Mouse (Mus musculus) heart, embryonic 16.5 days (tissue): ENCODE results near the gene 4930402H24Rik. TPM values are rescaled to one million over a fixed set of nuclear protein-coding genes. Genes with fewer than 3 reads are reported as not detected.

Experiments used
- ATAC-seq: fragments of 200-750 bp; cut with Nextera tagmentation; replicated peaks from 2 replicates; pipeline ENCODE4 v1.8.0; 2017; ENCODE audit warnings: moderate number of reproducible peaks; ENCODE audit not compliant: insufficient read depth, low FRiP score; ENCODE audit errors: extremely low read depth
- H3K27ac ChIP-seq: fragments of 300-500 bp; sonication (generic); 2 replicates; pipeline ENCODE4 v1.5.1; 2014; ENCODE audit warnings: mild to moderate bottlenecking, low read length, control low read depth, moderate library complexity
- H3K27me3 ChIP-seq: fragments of 300-500 bp; sonication (generic); 2 replicates; pipeline ENCODE4 v1.6.1; 2014; ENCODE audit warnings: low read length, mixed read lengths; ENCODE audit not compliant: control insufficient read depth, insufficient read depth
- H3K36me3 ChIP-seq: fragments of 300-500 bp; sonication (generic); 2 replicates; pipeline ENCODE4 v1.6.1; 2014; ENCODE audit not compliant: control insufficient read depth, insufficient read depth
- H3K4me1 ChIP-seq: fragments of 300-500 bp; sonication (generic); 2 replicates; pipeline ENCODE4 v1.6.1; 2014; ENCODE audit warnings: low read length, mixed read lengths; ENCODE audit not compliant: control insufficient read depth, insufficient read depth
- H3K4me2 ChIP-seq: fragments of 300-500 bp; sonication (generic); 2 replicates; pipeline ENCODE4 v1.6.1; 2014; ENCODE audit warnings: low read depth, mild to moderate bottlenecking, control low read depth, low read length
- H3K4me3 ChIP-seq: fragments of 300-500 bp; sonication (generic); 2 replicates; pipeline ENCODE4 v1.5.1; 2014; ENCODE audit warnings: mild to moderate bottlenecking, control low read depth, low read length
- H3K9ac ChIP-seq: fragments of 300-500 bp; sonication (generic); 2 replicates; pipeline ENCODE4 v1.6.1; 2014; ENCODE audit warnings: low read length, control low read depth
- H3K9me3 ChIP-seq: fragments of 300-500 bp; sonication (generic); replicated peaks from 2 replicates; pipeline ENCODE4 v1.6.1; 2016; ENCODE audit warnings: low read length; ENCODE audit not compliant: control insufficient read depth
- WGBS: fragments of 180-500 bp; shearing (Covaris S2); extraction: QIAGEN DNeasy Blood & Tissue Kit; methylation state at CpG from one replicate; pipeline ENCODE4 v1.1.7; 2014; 5-methylcytosine and 5-hydroxymethylcytosine counted together
- polyA plus RNA-seq: library from polyadenylated mRNA; unstranded; fragments of >200 nt; fragmentation: Nextera tagmentation; extraction: Ambion mirVana; gene quantifications from 2 replicates; pipeline ENCODE4 v1.2.1, GENCODE M21; 2015

The 4930402H24Rik gene
- polyA plus RNA-seq, 1 experiment from 2014 or later: 51.5 TPM

DNA sequence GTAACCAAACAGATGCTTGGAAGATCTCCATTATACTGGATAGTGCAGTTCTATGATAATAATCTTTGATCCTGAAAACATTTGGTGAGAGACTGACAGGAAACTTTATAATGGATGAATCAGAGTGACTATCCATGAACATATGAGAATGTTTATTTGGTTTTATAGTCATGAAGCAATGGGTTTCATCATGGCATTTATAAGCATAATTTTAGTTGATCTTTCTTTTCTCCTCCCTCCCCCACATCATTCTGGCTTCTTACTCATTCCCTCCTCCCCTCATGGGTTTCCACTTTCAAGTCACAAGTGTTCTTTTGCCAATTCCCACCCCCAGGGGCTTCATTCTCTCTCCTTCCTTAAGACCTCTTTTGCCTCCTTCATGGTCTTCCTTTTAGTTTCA, 19.2 kb downstream of the 4930402H24Rik start:
- H3K27ac ChIP-seq: no peak overlapping the region
- no peaks in the 10 kb centered on the region for H3K9me3 ChIP-seq
- no peak overlapping the region for H3K4me2 ChIP-seq
- no peak overlapping the region for H3K9ac ChIP-seq
- H3K4me3 ChIP-seq: no peak overlapping the region
- ATAC-seq: no peak
- no peaks in the 10 kb centered on the region for H3K4me1 ChIP-seq
- 0 out of 2 replicates have a peak, but pooled peaks cover 4% of the 10 kb centered on the region for H3K36me3 ChIP-seq
- H3K27me3 ChIP-seq: no peaks in the 10 kb centered on the region

DNA sequence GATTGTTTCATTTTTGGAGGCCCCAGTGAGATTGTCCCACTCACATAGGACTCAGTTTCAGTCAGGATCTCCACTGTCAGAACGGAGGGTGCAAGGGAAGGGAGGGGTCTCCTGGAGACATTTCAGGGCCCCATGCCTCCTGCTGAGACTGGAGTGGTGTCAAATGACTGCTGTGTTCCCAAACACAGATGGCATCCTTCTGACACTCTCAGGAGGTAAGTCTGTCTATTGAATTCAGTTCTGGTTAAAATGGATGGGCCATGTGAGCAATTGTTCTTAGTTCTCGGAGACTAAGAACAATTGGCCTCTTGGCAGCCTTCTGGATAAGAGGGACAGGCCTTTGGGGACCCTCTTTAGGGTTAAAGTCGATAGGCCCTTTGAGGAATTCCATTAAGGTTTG, 28.8 kb downstream of the 4930402H24Rik start:
- H3K4me1 ChIP-seq: no peaks in the 10 kb centered on the region
- H3K27me3 ChIP-seq: no peaks in the 10 kb centered on the region
- no peaks in the 10 kb centered on the region for H3K9me3 ChIP-seq
- no peak for ATAC-seq
- 56% methylated on average over 3 of the region's 3 CpGs for WGBS
- H3K4me2 ChIP-seq: no peak overlapping the region
- H3K4me3 ChIP-seq: no peak overlapping the region
- H3K27ac ChIP-seq: no peak overlapping the region
- H3K9ac ChIP-seq: no peak overlapping the region
- H3K36me3 ChIP-seq: 0 out of 2 replicates have a peak, but pooled peaks cover 2% of the 10 kb centered on the region

DNA sequence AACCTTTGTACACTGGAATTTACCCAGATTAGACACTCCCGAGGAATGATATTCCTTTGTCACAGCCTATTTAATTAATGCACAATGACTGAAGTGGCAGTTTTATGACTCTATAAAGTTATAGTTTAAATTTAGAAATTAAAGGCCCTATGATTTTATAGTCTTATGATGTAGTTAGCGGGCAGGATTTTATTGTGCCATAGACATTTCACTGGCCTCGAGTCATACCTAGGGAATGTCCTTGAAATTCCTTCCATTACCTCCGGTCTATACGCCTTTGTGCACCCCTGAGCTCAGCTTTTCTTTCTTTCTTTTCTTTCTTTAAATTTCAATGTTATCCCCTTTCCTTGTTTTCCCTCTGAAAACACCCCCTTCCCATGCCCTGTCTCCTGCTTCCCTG, 35.3 kb downstream of the 4930402H24Rik start:
- no peaks in the 10 kb centered on the region for H3K4me1 ChIP-seq
- no peaks in the 10 kb centered on the region for H3K27me3 ChIP-seq
- H3K27ac ChIP-seq: no peak overlapping the region
- no peaks in the 10 kb centered on the region for H3K36me3 ChIP-seq
- H3K4me3 ChIP-seq: no peak overlapping the region
- no peak for ATAC-seq
- 89% methylated on average over 5 of the region's 5 CpGs for WGBS
- no peak overlapping the region for H3K4me2 ChIP-seq
- H3K9me3 ChIP-seq: no peaks in the 10 kb centered on the region
- no peak overlapping the region for H3K9ac ChIP-seq

DNA sequence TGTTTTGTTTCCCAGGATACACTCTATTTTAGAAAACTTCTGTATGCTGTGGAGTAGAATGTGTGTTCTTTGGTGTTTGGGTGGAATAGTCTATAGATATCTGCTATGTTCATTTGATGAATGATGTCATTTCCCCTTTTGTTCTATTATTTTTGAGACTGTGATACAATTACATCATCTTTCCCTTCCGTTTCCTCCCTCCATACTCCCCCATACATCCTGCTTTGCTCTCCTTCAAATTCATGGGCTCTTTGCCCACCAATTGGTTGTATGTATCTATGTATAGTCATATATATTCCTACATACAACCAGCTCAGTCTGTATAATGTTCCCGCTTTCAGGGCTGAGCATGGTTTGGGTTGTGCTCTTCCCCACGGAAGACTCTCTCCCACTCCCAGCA, 44.1 kb downstream of the 4930402H24Rik start:
- peak; percentile 45 for ATAC-seq
- Histone ChIP-seq H3K9ac (no peak overlapping the region), H3K4me3 (no peak overlapping the region), H3K27me3 (no peaks in the 10 kb centered on the region), H3K9me3 (no peaks in the 10 kb centered on the region), H3K4me2 (no peak overlapping the region), H3K4me1 (no peaks in the 10 kb centered on the region), H3K36me3 (no peaks in the 10 kb centered on the region), H3K27ac (peak overlapping the region; percentile 33)
- 73% methylated on average over 3 of the region's 3 CpGs for WGBS

DNA sequence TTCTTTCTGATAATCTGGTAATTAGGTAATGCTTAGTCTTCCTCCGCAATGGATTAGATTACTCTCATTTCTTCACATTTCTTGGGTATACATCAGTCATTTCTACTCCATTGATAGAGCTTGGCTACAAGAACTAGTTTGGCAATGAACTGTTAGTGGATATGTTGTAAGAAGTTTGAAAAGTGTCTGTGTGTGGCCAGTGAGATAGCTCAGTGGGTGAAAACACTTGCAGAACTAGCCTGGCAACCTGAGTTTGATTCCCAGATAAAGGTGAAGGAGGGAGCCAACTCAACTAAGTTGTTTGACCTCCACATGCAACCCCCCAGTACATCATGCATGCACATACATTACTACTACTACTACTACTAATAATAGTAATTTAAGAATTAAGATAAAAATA, 53.2 kb downstream of the 4930402H24Rik start:
- H3K27me3 ChIP-seq: no peaks in the 10 kb centered on the region
- H3K36me3 ChIP-seq: no peaks in the 10 kb centered on the region
- H3K4me2 ChIP-seq: no peak overlapping the region
- H3K4me1 ChIP-seq: 0 out of 2 replicates have a peak, but pooled peaks cover 5% of the 10 kb centered on the region
- H3K9me3 ChIP-seq: no peaks in the 10 kb centered on the region
- WGBS: 87% methylated on average over 1 of the region's 1 CpGs
- H3K4me3 ChIP-seq: no peak overlapping the region
- no peak for ATAC-seq
- H3K27ac ChIP-seq: no peak overlapping the region
- H3K9ac ChIP-seq: no peak overlapping the region

DNA sequence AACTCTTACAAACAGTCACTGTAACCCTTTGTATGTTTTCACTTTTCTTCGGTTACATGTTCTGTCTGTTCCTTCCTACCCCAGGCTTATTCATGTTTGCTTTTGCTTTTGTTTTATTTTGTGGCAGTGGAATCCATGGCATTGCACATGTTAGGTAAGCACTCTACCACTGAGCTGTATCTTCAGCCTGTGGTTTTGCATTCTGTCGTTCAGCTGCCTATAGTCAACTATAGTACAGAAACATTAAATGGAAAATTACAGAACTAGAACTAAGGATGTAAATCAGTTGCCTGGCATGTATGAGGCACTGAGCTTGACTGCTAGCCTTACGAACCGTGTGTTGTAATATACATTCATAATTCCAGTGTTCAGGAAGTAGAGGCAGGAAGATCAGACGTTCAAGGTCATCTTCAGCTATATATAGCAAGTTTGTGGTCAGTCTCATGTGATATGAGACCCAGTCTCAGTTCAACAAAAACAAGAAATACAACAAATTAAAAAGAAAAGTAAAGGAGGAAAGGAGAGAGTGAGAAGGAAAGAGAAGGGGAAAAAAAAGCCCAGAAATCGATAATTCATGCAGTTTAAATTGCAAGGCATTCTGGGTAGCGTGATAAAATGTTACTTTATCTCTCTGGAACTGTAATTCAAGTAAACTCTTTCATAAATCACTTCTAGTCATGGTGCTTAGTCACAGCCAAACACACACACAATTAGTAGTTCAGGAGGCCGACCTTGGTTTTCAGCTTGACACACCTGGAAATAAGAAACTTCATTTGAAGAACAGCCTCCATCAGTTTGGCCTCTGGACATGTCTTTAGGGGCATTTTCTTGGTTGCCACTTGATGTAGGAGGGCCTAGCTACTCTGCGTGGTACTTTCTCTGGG, 54.6 kb downstream of the 4930402H24Rik start:
- Histone ChIP-seq H3K4me3 (no peak overlapping the region), H3K4me1 (0 out of 2 replicates have a peak, but pooled peaks cover 5% of the 10 kb centered on the region), H3K27ac (no peak overlapping the region), H3K27me3 (no peaks in the 10 kb centered on the region), H3K9ac (no peak overlapping the region), H3K36me3 (no peaks in the 10 kb centered on the region), H3K9me3 (no peaks in the 10 kb centered on the region), H3K4me2 (no peak overlapping the region)
- ATAC-seq: no peak
- WGBS: 71% methylated on average over 9 of the region's 9 CpGs

DNA sequence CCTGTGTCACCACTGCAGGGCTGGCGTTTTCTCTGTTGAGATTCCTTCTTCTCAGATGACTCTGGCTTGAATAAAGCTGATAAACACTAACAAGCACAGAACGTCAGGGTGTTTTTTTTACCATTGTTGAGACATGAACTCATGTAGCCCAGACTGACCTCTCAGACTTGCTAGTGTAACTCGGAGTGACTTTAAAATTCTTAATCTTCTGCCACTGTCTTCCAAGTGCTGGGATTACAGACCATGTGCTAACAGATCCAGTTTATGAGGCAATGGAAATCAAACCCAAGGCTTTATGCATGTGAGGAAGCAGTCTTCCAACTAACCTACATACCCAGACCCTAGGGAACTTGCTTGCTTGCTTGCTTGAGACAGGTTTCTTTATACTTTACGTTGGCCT, 56.5 kb downstream of the 4930402H24Rik start:
- Histone ChIP-seq H3K27ac (no peak overlapping the region), H3K9me3 (no peaks in the 10 kb centered on the region), H3K36me3 (no peaks in the 10 kb centered on the region), H3K4me1 (0 out of 2 replicates have a peak, but pooled peaks cover 6% of the 10 kb centered on the region), H3K27me3 (no peaks in the 10 kb centered on the region), H3K9ac (no peak overlapping the region), H3K4me2 (no peak overlapping the region), H3K4me3 (no peak overlapping the region)
- no peak for ATAC-seq
- WGBS: 55% methylated on average over 4 of the region's 4 CpGs

DNA sequence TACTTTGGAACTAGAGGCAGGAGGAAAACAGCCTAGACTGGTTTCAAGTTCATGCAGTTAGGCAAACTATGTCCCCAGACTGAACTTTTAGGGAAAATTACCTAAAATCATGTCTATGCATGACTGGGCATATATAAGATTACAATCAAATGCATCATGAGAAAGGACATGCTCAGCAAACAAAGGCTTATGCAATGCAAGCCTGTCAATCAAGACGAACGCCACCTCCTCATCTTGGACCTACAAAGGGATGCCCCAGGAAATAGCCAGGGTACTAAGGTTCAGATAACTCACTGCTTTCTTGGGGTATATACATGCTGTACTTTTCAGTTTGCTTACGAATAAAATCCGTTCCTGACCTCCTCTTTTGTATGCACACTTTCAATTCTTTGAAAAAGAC, 57.9 kb downstream of the 4930402H24Rik start:
- Histone ChIP-seq H3K4me2 (no peak overlapping the region), H3K27ac (no peak overlapping the region), H3K27me3 (no peaks in the 10 kb centered on the region), H3K36me3 (no peaks in the 10 kb centered on the region), H3K4me1 (peaks cover 16% of the 10 kb centered on the region), H3K4me3 (no peak overlapping the region), H3K9ac (no peak overlapping the region), H3K9me3 (no peaks in the 10 kb centered on the region)
- no peak for ATAC-seq
- 78% methylated on average over 4 of the region's 4 CpGs for WGBS

DNA sequence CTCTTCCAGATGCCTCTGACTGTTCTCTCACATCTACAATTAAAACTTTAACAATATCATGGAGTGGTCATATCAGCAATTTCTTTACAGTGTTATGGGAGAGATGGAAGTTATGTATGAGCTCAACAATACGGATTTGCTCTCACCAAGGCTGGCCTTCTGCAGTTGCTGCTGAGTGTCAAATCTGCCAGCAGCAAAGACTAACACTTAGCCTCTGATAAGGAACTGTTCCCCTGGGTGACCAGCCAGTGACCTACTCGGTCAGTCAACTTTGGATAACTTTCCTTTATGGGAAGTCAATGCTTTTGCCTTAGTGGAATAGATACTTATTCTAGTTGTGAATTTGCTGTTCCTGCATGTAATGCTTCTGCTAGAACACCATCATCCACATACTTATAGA, 62.6 kb downstream of the 4930402H24Rik start:
- 0 out of 2 replicates have a peak, but pooled peaks have one; percentile 10 for ATAC-seq
- Histone ChIP-seq H3K36me3 (no peaks in the 10 kb centered on the region), H3K4me1 (peaks cover 21% of the 10 kb centered on the region), H3K9me3 (no peaks in the 10 kb centered on the region), H3K27ac (peak overlapping the region; percentile 71), H3K4me3 (no peak overlapping the region), H3K4me2 (peak overlapping the region; percentile 7; the same call in 1 of the 2 replicates), H3K9ac (no peak overlapping the region), H3K27me3 (no peaks in the 10 kb centered on the region)
- WGBS: 10% methylated on average over 2 of the region's 2 CpGs
